Mouse (Mus musculus) limb, embryonic 14.5 days (tissue): ENCODE data around the gene Ebf4. TPM values are rescaled to one million over a fixed set of nuclear protein-coding genes. Genes with fewer than 3 reads are reported as not detected.

Source experiments
- ATAC-seq: fragments of 200-750 bp; cut with Nextera tagmentation; 2 replicates; pipeline ENCODE4 v1.8.0; 2017; ENCODE audit warnings: low read depth, moderate number of reproducible peaks, moderate TSS enrichment; ENCODE audit not compliant: low FRiP score
- DNase-seq: peaks from one replicate; pipeline ENCODE4 v3.0.0-alpha.2; 2015; ENCODE audit warnings: low spot score
- H3K27ac ChIP-seq: fragments of 300-500 bp; sonication (generic); replicated peaks from 2 replicates; pipeline ENCODE4 v1.5.1; 2014; ENCODE audit warnings: low read depth, mild to moderate bottlenecking, low read length, moderate library complexity, mixed read lengths
- H3K27me3 ChIP-seq: fragments of 300-500 bp; sonication (generic); 2 replicates; pipeline ENCODE4 v1.6.1; 2014; ENCODE audit warnings: low read length, mixed read lengths; ENCODE audit not compliant: control insufficient read depth, insufficient read depth
- H3K36me3 ChIP-seq: fragments of 300-500 bp; sonication (generic); 2 replicates; pipeline ENCODE4 v1.6.1; 2014; ENCODE audit warnings: mild to moderate bottlenecking, low read length, moderate library complexity, mixed read lengths; ENCODE audit not compliant: control insufficient read depth, insufficient read depth
- H3K4me1 ChIP-seq: fragments of 300-500 bp; sonication (generic); 2 replicates; pipeline ENCODE4 v1.6.1; 2014; ENCODE audit warnings: antibody characterized with exemption, low read length, mixed read lengths; ENCODE audit not compliant: control insufficient read depth, insufficient read depth
- H3K4me2 ChIP-seq: fragments of 300-500 bp; sonication (generic); replicated peaks from 2 replicates; pipeline ENCODE4 v1.6.1; 2014; ENCODE audit warnings: low read depth, mild to moderate bottlenecking, low read length, moderate library complexity; ENCODE audit not compliant: severe bottlenecking
- H3K4me3 ChIP-seq: fragments of 300-500 bp; sonication (generic); replicated peaks from 2 replicates; pipeline ENCODE4 v1.5.1; 2014; ENCODE audit warnings: low read length
- H3K9ac ChIP-seq: fragments of 300-500 bp; sonication (generic); 2 replicates; pipeline ENCODE4 v1.6.1; 2014; ENCODE audit warnings: mild to moderate bottlenecking, low read depth, low read length, moderate library complexity; ENCODE audit not compliant: severe bottlenecking
- H3K9me3 ChIP-seq: fragments of 300-500 bp; sonication (generic); 2 replicates; pipeline ENCODE4 v1.6.1; 2016; ENCODE audit warnings: low read length; ENCODE audit not compliant: control insufficient read depth
- POLR2A ChIP-seq: fragments of 200-500 bp; IDR thresholded peaks from 2 replicates; pipeline ENCODE4 v1.8.0; 2012; ENCODE audit warnings: inconsistent platforms, mild to moderate bottlenecking, moderate library complexity, borderline replicate concordance; ENCODE audit not compliant: insufficient read depth, insufficient read length; ENCODE audit errors: extremely low read depth
- WGBS: fragments of 180-500 bp; shearing (Covaris S2); extraction: QIAGEN DNeasy Blood & Tissue Kit; methylation state at CpG from one replicate; pipeline ENCODE4 v1.1.7; 2014; 5-methylcytosine and 5-hydroxymethylcytosine counted together
- polyA plus RNA-seq, 2 experiments: library from polyadenylated mRNA; depleted of rRNA in 1 of 2; stranded (reverse) in 1 of 2; unstranded in 1 of 2; fragments of >200 nt; fragmentation: Nextera tagmentation in 1 of 2; extraction: Ambion mirVana in 1 of 2; gene quantifications; 2 replicates each; pipeline versions ENCODE4 v1.2.1 to v1.2.3; 2012 to 2014

Gene Ebf4
- polyA plus RNA-seq, 2 experiments, result 5.7 to 27.4 TPM

GRCm38 (mm10) chr2:130351758-130352339 lies 56.9 kb downstream of the Ebf4 start:
- Histone ChIP-seq H3K4me3 (no peak overlapping the region), H3K9ac (no peak overlapping the region), H3K27me3 (no peaks in the 10 kb centered on the region), H3K9me3 (no peaks in the 10 kb centered on the region), H3K36me3 (no peaks in the 10 kb centered on the region), H3K4me2 (no peak overlapping the region), H3K4me1 (no peaks in the 10 kb centered on the region), H3K27ac (no peak overlapping the region)
- DNase-seq, result no peak
- no peak for TF ChIP-seq POLR2A
- 37% methylated on average over 5 of the region's 5 CpGs for WGBS
- ATAC-seq, result no peak

- no peak for TF ChIP-seq POLR2A
- WGBS, result 92% methylated on average over 8 of the region's 8 CpGs
- DNase-seq, result no peak
- no peaks in the 10 kb centered on the region for H3K4me1 ChIP-seq
- no peak overlapping the region for H3K4me3 ChIP-seq
- ATAC-seq, result no peak
- no peaks in the 10 kb centered on the region for H3K36me3 ChIP-seq
- H3K4me2 ChIP-seq, result no peak overlapping the region
- 0 out of 2 replicates have a peak, but pooled peaks cover 6% of the 10 kb centered on the region for H3K27me3 ChIP-seq
- H3K9me3 ChIP-seq, result no peaks in the 10 kb centered on the region
- H3K9ac ChIP-seq, result no peak overlapping the region
- no peak overlapping the region for H3K27ac ChIP-seq
Measured at GRCm38 (mm10) chr2:130353411-130353810, 58.4 kb downstream of the Ebf4 start.

DNA sequence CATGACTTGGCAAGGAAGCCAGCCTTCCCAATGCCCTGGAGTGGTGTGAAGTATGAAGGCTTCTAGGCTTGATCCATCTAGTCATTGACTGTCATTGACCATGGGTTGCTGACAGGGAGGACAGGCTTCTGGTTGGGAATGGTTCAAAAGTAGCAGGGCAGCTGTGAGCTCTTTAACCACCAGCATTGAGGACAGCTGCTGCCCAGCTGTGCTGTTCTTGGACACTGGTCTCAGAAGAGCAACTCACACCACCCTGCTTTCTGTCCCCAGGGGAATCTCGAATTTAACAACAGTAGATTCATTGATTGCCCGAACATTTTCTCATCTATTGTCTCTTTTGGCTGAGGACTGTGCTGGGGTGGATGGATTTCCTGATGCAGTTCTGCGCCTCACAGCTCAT lies 58.9 kb downstream of the Ebf4 start:
- Histone ChIP-seq H3K27me3 (peaks cover 11% of the 10 kb centered on the region), H3K9me3 (no peaks in the 10 kb centered on the region), H3K27ac (no peak overlapping the region), H3K4me2 (no peak overlapping the region), H3K9ac (no peak overlapping the region), H3K4me3 (no peak overlapping the region), H3K36me3 (no peaks in the 10 kb centered on the region), H3K4me1 (no peaks in the 10 kb centered on the region)
- DNase-seq, result no peak
- TF ChIP-seq POLR2A, result no peak
- 66% methylated on average over 3 of the region's 3 CpGs for WGBS
- ATAC-seq, result peak; percentile 23; the same call in 1 of the 2 replicates

GRCm38 (mm10) chr2:130357551-130357950 lies 62.6 kb downstream of the Ebf4 start:
- Histone ChIP-seq H3K9me3 (no peaks in the 10 kb centered on the region), H3K4me3 (no peak overlapping the region), H3K27ac (no peak overlapping the region), H3K4me2 (no peak overlapping the region), H3K36me3 (no peaks in the 10 kb centered on the region), H3K9ac (no peak overlapping the region), H3K27me3 (peaks cover 47% of the 10 kb centered on the region), H3K4me1 (no peaks in the 10 kb centered on the region)
- no peak for DNase-seq
- no peak for TF ChIP-seq POLR2A
- ATAC-seq, result no peak
- WGBS, result 92% methylated on average over 5 of the region's 5 CpGs

DNA sequence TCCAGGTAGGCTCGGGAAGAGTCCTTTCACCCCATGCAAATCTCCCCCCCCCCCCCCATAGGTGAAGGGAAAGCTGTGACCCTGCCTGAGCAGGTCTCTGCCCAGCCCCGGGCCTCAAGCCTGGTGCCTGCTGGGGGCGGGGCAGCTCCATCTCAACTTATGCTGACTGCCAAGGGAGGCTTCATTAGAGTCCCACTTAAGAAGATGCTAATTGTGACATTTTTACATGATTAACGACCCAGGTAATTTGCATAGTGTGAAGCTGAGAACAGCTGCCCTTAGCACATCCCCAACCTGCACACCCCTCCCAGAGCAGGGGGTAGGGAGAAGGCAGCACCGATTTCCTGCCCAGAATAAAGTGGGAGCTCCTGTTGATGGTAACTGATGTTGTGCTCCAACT lies 63.9 kb downstream of the Ebf4 start:
- H3K27me3 ChIP-seq, result peaks cover 60% of the 10 kb centered on the region
- TF ChIP-seq POLR2A, result no peak
- H3K4me2 ChIP-seq, result no peak overlapping the region
- no peak overlapping the region for H3K27ac ChIP-seq
- no peaks in the 10 kb centered on the region for H3K9me3 ChIP-seq
- no peaks in the 10 kb centered on the region for H3K4me1 ChIP-seq
- WGBS, result 13% methylated on average over 5 of the region's 5 CpGs
- no peaks in the 10 kb centered on the region for H3K36me3 ChIP-seq
- H3K4me3 ChIP-seq, result no peak overlapping the region
- DNase-seq, result no peak
- H3K9ac ChIP-seq, result no peak overlapping the region
- no peak for ATAC-seq

- DNase-seq, result peak; percentile 69
- no peak overlapping the region for H3K9ac ChIP-seq
- ATAC-seq, result no peak
- no peak overlapping the region for H3K27ac ChIP-seq
- no peak overlapping the region for H3K4me3 ChIP-seq
- no peak for TF ChIP-seq POLR2A
- H3K27me3 ChIP-seq, result peaks cover 79% of the 10 kb centered on the region
- H3K36me3 ChIP-seq, result no peaks in the 10 kb centered on the region
- H3K9me3 ChIP-seq, result no peaks in the 10 kb centered on the region
- WGBS, result 4% methylated on average over 14 of the region's 14 CpGs
- no peaks in the 10 kb centered on the region for H3K4me1 ChIP-seq
- H3K4me2 ChIP-seq, result no peak overlapping the region
Measured at GRCm38 (mm10) chr2:130362511-130363026, 67.6 kb downstream of the Ebf4 start.
